Mouse (Mus musculus): ENCODE measurements at regions not wholly inside any gene's neighbourhood (a gene's known extent, or its start where the extent isn't known, plus 50 kb on each side); places are given as distances from the start of the nearest gene placed in this dataset.

DNA sequence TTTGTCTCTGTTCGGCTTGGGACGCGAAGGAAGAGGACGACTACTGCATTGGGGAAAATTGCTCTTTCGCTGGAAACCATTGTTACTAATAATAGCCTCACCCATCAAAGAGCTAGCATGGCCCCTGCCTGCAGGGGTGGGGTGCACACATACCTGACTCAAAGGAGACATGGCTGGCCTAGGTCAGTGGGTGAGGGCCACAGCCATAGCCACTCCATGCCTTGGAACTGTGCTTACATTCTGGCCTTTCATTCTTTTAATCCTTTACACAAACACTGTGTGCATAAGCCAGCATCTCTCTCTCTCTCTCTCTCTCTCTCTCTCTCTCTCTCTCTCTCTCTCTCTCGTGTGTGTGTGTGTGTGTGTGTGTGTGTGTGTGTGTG lies 265.9 kb downstream of the Bcor start:
- Histone ChIP-seq H3K27ac (replicated peaks in 1 of 2; ENCODE audit: control insufficient read depth in 1 of 2, insufficient read depth in 1 of 2, low read depth in 2 of 2, low read length in 2 of 2) (peak overlapping the region; percentile 41 to 57), H3K36me3 (ENCODE audit: control insufficient read depth, insufficient read depth, low read length) (no peaks in the 10 kb centered on the region), H3K4me3 (ENCODE audit: control insufficient read depth in 1 of 2, insufficient read depth in 1 of 2, low read depth in 1 of 2, low read length in 2 of 2) (no peak overlapping the region), H3K27me3 (ENCODE audit: control insufficient read depth, insufficient read depth, low read length) (no peaks in the 10 kb centered on the region), H3K4me2 (ENCODE audit: low read length) (0 out of 2 replicates have a peak overlapping the region, but pooled peaks have one; percentile 13), H3K9ac (ENCODE audit: low read length) (no peak overlapping the region), H3K4me1 (ENCODE audit: control insufficient read depth in 2 of 2, insufficient read depth in 2 of 2, low read length in 2 of 2) (peaks cover 13 to 16% of the 10 kb centered on the region in 2 experiments; a peak in 3 of 4 replicates), H3K9me3 (ENCODE audit: control insufficient read depth, low read length) (no peaks in the 10 kb centered on the region)
- WGBS, result 31% methylated on average over 6 of the region's 6 CpGs
- ATAC-seq (ENCODE audit: insufficient number of reproducible peaks, insufficient read depth, low FRiP score, low read depth), result no peak

- WGBS, result 28% methylated on average over 5 of the region's 5 CpGs
Observed at GRCm38 (mm10) chrX:11895396-11895795, 264.8 kb downstream of the Bcor start.

GRCm38 (mm10) chrX:11898280-11898679 lies 261.9 kb downstream of the Bcor start:
- H3K9ac ChIP-seq (ENCODE audit: low read length), result no peak overlapping the region
- H3K4me2 ChIP-seq (ENCODE audit: low read length), result no peak overlapping the region
- no peak for ATAC-seq (ENCODE audit: insufficient number of reproducible peaks, insufficient read depth, low FRiP score, low read depth)
- no peaks in the 10 kb centered on the region for H3K9me3 ChIP-seq (ENCODE audit: control insufficient read depth, low read length)
- no peaks in the 10 kb centered on the region; the same call in 1 of the 2 replicates for H3K27me3 ChIP-seq (ENCODE audit: control insufficient read depth, insufficient read depth, low read length)
- peaks cover 13 to 16% of the 10 kb centered on the region in 2 experiments; a peak in 3 of 4 replicates for H3K4me1 ChIP-seq (ENCODE audit: control insufficient read depth in 2 of 2, insufficient read depth in 2 of 2, low read length in 2 of 2)
- H3K27ac ChIP-seq (replicated peaks in 1 of 2; ENCODE audit: control insufficient read depth in 1 of 2, insufficient read depth in 1 of 2, low read depth in 2 of 2, low read length in 2 of 2), result no peak overlapping the region
- no peak overlapping the region for H3K4me3 ChIP-seq (ENCODE audit: control insufficient read depth in 1 of 2, insufficient read depth in 1 of 2, low read depth in 1 of 2, low read length in 2 of 2)
- H3K36me3 ChIP-seq (ENCODE audit: control insufficient read depth, insufficient read depth, low read length), result no peaks in the 10 kb centered on the region
- WGBS, result 78% methylated on average over 7 of the region's 8 CpGs

More at GRCm38 (mm10) chrX:11895396-11895795, 264.8 kb downstream of the Bcor start:
- no peak overlapping the region for H3K4me3 ChIP-seq (ENCODE audit: control insufficient read depth in 1 of 2, insufficient read depth in 1 of 2, low read depth in 1 of 2, low read length in 2 of 2)
- no peak overlapping the region for H3K4me2 ChIP-seq (ENCODE audit: low read length)
- H3K27me3 ChIP-seq (ENCODE audit: control insufficient read depth, insufficient read depth, low read length), result no peaks in the 10 kb centered on the region; the same call in 1 of the 2 replicates
- H3K9me3 ChIP-seq (ENCODE audit: control insufficient read depth, low read length), result no peaks in the 10 kb centered on the region
- H3K27ac ChIP-seq (replicated peaks in 1 of 2; ENCODE audit: control insufficient read depth in 1 of 2, insufficient read depth in 1 of 2, low read depth in 2 of 2, low read length in 2 of 2), result no peak overlapping the region
- no peak for ATAC-seq (ENCODE audit: insufficient number of reproducible peaks, insufficient read depth, low FRiP score, low read depth)
- peaks cover 13 to 16% of the 10 kb centered on the region in 2 experiments; a peak in 3 of 4 replicates for H3K4me1 ChIP-seq (ENCODE audit: control insufficient read depth in 2 of 2, insufficient read depth in 2 of 2, low read length in 2 of 2)
- H3K9ac ChIP-seq (ENCODE audit: low read length), result no peak overlapping the region
- H3K36me3 ChIP-seq (ENCODE audit: control insufficient read depth, insufficient read depth, low read length), result no peaks in the 10 kb centered on the region

- no peaks in the 10 kb centered on the region for H3K9me3 ChIP-seq (ENCODE audit: control insufficient read depth, low read length)
- H3K4me2 ChIP-seq (ENCODE audit: low read length), result no peak overlapping the region
- no peaks in the 10 kb centered on the region; the same call in 1 of the 2 replicates for H3K27me3 ChIP-seq (ENCODE audit: control insufficient read depth, insufficient read depth, low read length)
- H3K4me1 ChIP-seq (ENCODE audit: control insufficient read depth in 2 of 2, insufficient read depth in 2 of 2, low read length in 2 of 2), result peaks cover 7 to 10% of the 10 kb centered on the region in 2 experiments; a peak in 3 of 4 replicates
- H3K27ac ChIP-seq (replicated peaks in 1 of 2; ENCODE audit: control insufficient read depth in 1 of 2, insufficient read depth in 1 of 2, low read depth in 2 of 2, low read length in 2 of 2), result no peak overlapping the region
- H3K36me3 ChIP-seq (ENCODE audit: control insufficient read depth, insufficient read depth, low read length), result no peaks in the 10 kb centered on the region
- ATAC-seq (ENCODE audit: insufficient number of reproducible peaks, insufficient read depth, low FRiP score, low read depth), result no peak
- H3K9ac ChIP-seq (ENCODE audit: low read length), result no peak overlapping the region
- H3K4me3 ChIP-seq (ENCODE audit: control insufficient read depth in 1 of 2, insufficient read depth in 1 of 2, low read depth in 1 of 2, low read length in 2 of 2), result no peak overlapping the region
- 89% methylated on average over 6 of the region's 6 CpGs for WGBS
Observed at GRCm38 (mm10) chrX:11899051-11899450, 261.1 kb downstream of the Bcor start.

- ATAC-seq (ENCODE audit: insufficient number of reproducible peaks, insufficient read depth, low FRiP score, low read depth), result no peak
- 49% methylated on average over 3 of the region's 3 CpGs for WGBS
Observed at GRCm38 (mm10) chrX:11899914-11900313, 260.2 kb downstream of the Bcor start.

GRCm38 (mm10) chrX:11901791-11902190 lies 258.4 kb downstream of the Bcor start:
- no peaks in the 10 kb centered on the region; the same call in 1 of the 2 replicates for H3K27me3 ChIP-seq (ENCODE audit: control insufficient read depth, insufficient read depth, low read length)
- no peak overlapping the region for H3K27ac ChIP-seq (replicated peaks in 1 of 2; ENCODE audit: control insufficient read depth in 1 of 2, insufficient read depth in 1 of 2, low read depth in 2 of 2, low read length in 2 of 2)
- H3K4me3 ChIP-seq (ENCODE audit: control insufficient read depth in 1 of 2, insufficient read depth in 1 of 2, low read depth in 1 of 2, low read length in 2 of 2), result no peak overlapping the region
- H3K9me3 ChIP-seq (ENCODE audit: control insufficient read depth, low read length), result no peaks in the 10 kb centered on the region
- ATAC-seq (ENCODE audit: insufficient number of reproducible peaks, insufficient read depth, low FRiP score, low read depth), result no peak
- H3K4me1 ChIP-seq (ENCODE audit: control insufficient read depth in 2 of 2, insufficient read depth in 2 of 2, low read length in 2 of 2), result no peaks in the 10 kb centered on the region
- 41% methylated on average over 5 of the region's 5 CpGs for WGBS
- H3K36me3 ChIP-seq (ENCODE audit: control insufficient read depth, insufficient read depth, low read length), result no peaks in the 10 kb centered on the region
- no peak overlapping the region for H3K9ac ChIP-seq (ENCODE audit: low read length)
- H3K4me2 ChIP-seq (ENCODE audit: low read length), result no peak overlapping the region

More at GRCm38 (mm10) chrX:11899914-11900313, 260.2 kb downstream of the Bcor start:
- Histone ChIP-seq H3K36me3 (ENCODE audit: control insufficient read depth, insufficient read depth, low read length) (no peaks in the 10 kb centered on the region), H3K4me3 (ENCODE audit: control insufficient read depth in 1 of 2, insufficient read depth in 1 of 2, low read depth in 1 of 2, low read length in 2 of 2) (no peak overlapping the region), H3K9ac (ENCODE audit: low read length) (no peak overlapping the region), H3K9me3 (ENCODE audit: control insufficient read depth, low read length) (no peaks in the 10 kb centered on the region), H3K4me2 (ENCODE audit: low read length) (no peak overlapping the region), H3K27me3 (ENCODE audit: control insufficient read depth, insufficient read depth, low read length) (no peaks in the 10 kb centered on the region; the same call in 1 of the 2 replicates), H3K27ac (replicated peaks in 1 of 2; ENCODE audit: control insufficient read depth in 1 of 2, insufficient read depth in 1 of 2, low read depth in 2 of 2, low read length in 2 of 2) (no peak overlapping the region), H3K4me1 (ENCODE audit: control insufficient read depth in 2 of 2, insufficient read depth in 2 of 2, low read length in 2 of 2) (peaks cover 3 to 5% of the 10 kb centered on the region in 2 experiments; a peak in 3 of 4 replicates)

GRCm38 (mm10) chrX:11903116-11903700 lies 256.9 kb downstream of the Bcor start:
- H3K4me1 ChIP-seq (ENCODE audit: control insufficient read depth in 2 of 2, insufficient read depth in 2 of 2, low read length in 2 of 2), result 0 out of 4 replicates have a peak, but pooled peaks cover 0 to 2% of the 10 kb centered on the region in 2 experiments
- no peaks in the 10 kb centered on the region for H3K36me3 ChIP-seq (ENCODE audit: control insufficient read depth, insufficient read depth, low read length)
- H3K9me3 ChIP-seq (ENCODE audit: control insufficient read depth, low read length), result no peaks in the 10 kb centered on the region
- no peak overlapping the region for H3K4me2 ChIP-seq (ENCODE audit: low read length)
- no peak overlapping the region for H3K4me3 ChIP-seq (ENCODE audit: control insufficient read depth in 1 of 2, insufficient read depth in 1 of 2, low read depth in 1 of 2, low read length in 2 of 2)
- no peak overlapping the region for H3K9ac ChIP-seq (ENCODE audit: low read length)
- ATAC-seq (ENCODE audit: insufficient number of reproducible peaks, insufficient read depth, low FRiP score, low read depth), result no peak
- WGBS, result 80% methylated on average over 4 of the region's 4 CpGs
- H3K27ac ChIP-seq (replicated peaks in 1 of 2; ENCODE audit: control insufficient read depth in 1 of 2, insufficient read depth in 1 of 2, low read depth in 2 of 2, low read length in 2 of 2), result no peak overlapping the region
- H3K27me3 ChIP-seq (ENCODE audit: control insufficient read depth, insufficient read depth, low read length), result no peaks in the 10 kb centered on the region; the same call in 1 of the 2 replicates
